Mouse (Mus musculus): ENCODE results near the gene H2-DMb2.

- TF ChIP-seq CTCF (IDR thresholded peaks at IDR 0.05; ENCODE audit: extremely low read depth, insufficient read depth, low read length) (no peak), POLR2A (IDR thresholded peaks at IDR 0.05; ENCODE audit: extremely low read depth, insufficient read depth, low read length) (no peak)
Observed at GRCm38 (mm10) chr17:34142456-34143010, 574 bp upstream of the H2-DMb2 start.

Data from cortical plate, adult 2 months (tissue).